Mouse (Mus musculus) NIH3T3 (cell line): ENCODE results near the gene Gm43302.
"Not testable (repeated sequence)": the region's sequence is repeated elsewhere in the genome, so short reads cannot be mapped to it uniquely, and the experiment has no call there.

Experiments
- DNase-seq: peaks from one replicate; pipeline ENCODE4 v3.0.0-alpha.2; 2012; ENCODE audit warnings: low read depth

Gene Gm43302

DNA sequence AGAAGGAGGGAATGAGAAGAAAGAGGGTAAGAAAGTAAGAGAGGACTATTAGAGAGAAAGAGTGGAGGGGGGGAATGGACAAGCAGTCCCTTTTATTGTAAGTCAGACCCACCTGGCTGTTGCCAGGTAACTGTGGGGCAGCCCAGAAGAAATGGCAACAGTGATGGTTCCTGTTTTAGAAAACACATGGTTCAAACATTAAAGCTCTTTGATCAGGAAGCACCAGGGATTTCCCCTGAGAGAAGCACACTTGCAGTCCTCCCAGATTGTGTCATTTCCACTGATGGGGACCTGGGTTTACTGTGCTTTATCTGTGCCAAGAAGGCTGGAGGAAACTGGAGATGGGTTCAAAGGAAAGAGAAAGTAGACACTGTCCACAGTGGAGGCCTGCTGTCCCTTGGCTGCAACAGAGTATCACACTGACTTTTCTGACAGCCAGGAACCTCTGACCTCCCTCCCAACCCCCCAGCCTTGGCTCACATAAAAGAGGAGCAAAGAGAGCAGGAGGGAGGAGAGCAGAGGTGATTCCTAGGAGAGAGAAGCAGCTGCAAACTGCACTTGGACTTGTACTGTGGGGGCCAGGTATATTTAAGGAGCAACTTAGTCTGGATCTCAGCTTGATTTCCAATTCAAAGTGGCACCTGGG is 95.5 kb downstream of the Gm43302 start:
- DNase-seq: not testable (repeated sequence)

DNA sequence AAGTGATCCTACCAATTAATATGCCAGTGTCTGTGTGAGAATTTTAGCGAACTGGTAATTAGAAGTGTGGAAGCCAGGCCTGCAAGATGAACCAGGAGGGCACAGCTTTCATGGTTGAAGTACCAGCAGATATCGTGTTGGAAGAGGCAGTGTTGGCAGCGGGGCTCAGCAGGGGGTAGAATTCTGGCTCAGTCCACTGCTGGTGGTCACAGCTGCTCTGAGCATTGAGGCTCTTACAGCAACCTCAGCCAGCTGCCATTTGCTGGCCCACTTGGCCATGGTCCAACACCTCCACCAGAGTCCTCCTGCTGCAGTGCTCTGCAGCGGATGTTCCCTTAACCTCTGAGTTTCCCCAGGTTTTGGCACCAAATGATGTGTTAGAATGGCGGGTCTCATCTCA is 97.2 kb downstream of the Gm43302 start:
- DNase-seq: not testable (repeated sequence)

DNA sequence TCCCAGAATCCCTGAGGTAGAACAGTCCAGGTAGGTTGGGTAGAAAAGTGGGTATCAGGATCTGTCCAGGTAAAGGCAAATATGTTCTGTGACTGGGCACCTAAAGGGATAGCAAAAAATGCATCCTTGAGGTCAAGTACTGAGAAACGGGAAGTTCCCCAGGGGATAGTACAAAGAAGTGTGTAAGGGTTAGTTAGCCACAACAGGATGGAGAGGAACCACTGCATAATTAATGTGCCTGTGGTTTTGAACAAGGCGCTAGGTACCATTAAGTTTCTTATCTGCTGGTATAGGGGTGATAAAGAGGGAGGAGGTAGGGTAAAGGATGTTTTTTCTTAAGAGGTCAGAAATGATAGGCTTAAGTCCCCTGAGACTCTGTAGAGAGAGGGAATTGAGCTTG is 101.0 kb downstream of the Gm43302 start:
- DNase-seq: not testable (repeated sequence)

DNA sequence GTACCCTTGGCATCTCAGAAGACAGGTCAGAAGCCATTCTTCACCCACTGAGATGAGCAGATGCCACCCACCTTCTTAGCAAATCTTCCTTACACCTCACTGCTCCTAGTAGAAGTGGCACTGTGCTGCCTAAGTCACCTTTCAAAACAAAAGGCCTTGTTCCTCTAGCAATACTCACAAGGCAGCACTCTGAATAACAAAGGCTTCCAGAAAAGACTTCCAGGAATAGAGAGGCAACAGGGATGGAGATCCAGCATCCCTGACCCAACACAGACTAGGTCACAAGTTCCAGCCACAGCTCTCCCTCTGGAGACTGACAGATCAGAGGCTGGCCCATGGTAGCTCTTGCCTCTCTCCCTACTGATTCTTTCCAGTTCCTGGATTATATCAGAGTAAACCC is 112.0 kb downstream of the Gm43302 start:
- no peak for DNase-seq
